Mouse (Mus musculus) lung, embryonic 15.5 days (tissue): ENCODE measurements around the gene Ythdf2. TPM values are rescaled to one million over a fixed set of nuclear protein-coding genes. Genes with fewer than 3 reads are reported as not detected.

ENCODE experiments used
- ATAC-seq: fragments of 200-750 bp; cut with Nextera tagmentation; 2 replicates; pipeline ENCODE4 v1.8.0; 2017; ENCODE audit warnings: moderate number of reproducible peaks, borderline replicate concordance; ENCODE audit not compliant: low FRiP score, low TSS enrichment; ENCODE audit errors: extremely low read depth
- H3K27ac ChIP-seq: fragments of 300-500 bp; sonication (generic); 2 replicates; pipeline ENCODE4 v1.5.1; 2015; ENCODE audit warnings: moderate library complexity, mild to moderate bottlenecking, inconsistent platforms
- H3K27me3 ChIP-seq: fragments of 300-500 bp; sonication (generic); 2 replicates; pipeline ENCODE4 v1.6.1; 2015; ENCODE audit warnings: inconsistent platforms
- H3K36me3 ChIP-seq: fragments of 300-500 bp; sonication (generic); 2 replicates; pipeline ENCODE4 v1.6.1; 2015; ENCODE audit warnings: inconsistent platforms
- H3K4me1 ChIP-seq: fragments of 300-500 bp; sonication (generic); 2 replicates; pipeline ENCODE4 v1.6.1; 2015; ENCODE audit warnings: inconsistent platforms
- H3K4me2 ChIP-seq: fragments of 300-500 bp; sonication (generic); 2 replicates; pipeline ENCODE4 v1.6.1; 2015; ENCODE audit warnings: inconsistent platforms, mild to moderate bottlenecking, moderate library complexity
- H3K4me3 ChIP-seq: fragments of 300-500 bp; sonication (generic); 2 replicates; pipeline ENCODE4 v1.5.1; 2015; ENCODE audit warnings: mild to moderate bottlenecking, inconsistent platforms
- H3K9ac ChIP-seq: fragments of 300-500 bp; sonication (generic); 2 replicates; pipeline ENCODE4 v1.6.1; 2015; ENCODE audit warnings: inconsistent platforms
- H3K9me3 ChIP-seq: fragments of 300-500 bp; sonication (generic); 2 replicates; pipeline ENCODE4 v1.6.1; 2016; ENCODE audit warnings: inconsistent platforms
- WGBS: fragments of 180-500 bp; shearing (Covaris S2); methylation state at CpG from one replicate; pipeline ENCODE4 v1.1.7; 2015; 5-methylcytosine and 5-hydroxymethylcytosine counted together
- polyA plus RNA-seq: library from polyadenylated mRNA; unstranded; fragments of >200 nt; fragmentation: Nextera tagmentation; extraction: Ambion mirVana; gene quantifications from 2 replicates; pipeline ENCODE4 v1.2.1, GENCODE M21; 2015

The Ythdf2 gene
- polyA plus RNA-seq, 1 experiment from 2014 or later = 109 TPM

DNA sequence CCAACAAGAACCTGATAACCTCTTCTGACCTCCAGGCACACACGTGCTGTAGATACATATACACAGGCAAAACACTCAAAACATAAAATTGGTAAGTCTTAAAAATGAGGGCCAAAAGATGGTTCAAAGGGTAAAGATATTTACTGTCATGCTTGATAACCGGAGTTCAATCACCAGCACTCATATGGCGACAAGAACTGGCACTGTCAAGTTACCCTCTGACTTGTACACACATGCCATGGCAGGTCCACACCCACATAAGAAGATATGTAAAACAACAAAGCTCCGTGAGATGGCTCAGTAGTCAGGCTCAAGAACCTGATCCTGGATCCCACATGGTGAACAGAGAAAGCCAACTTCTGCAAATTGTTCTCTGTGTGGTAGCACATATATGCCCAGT is 4.8 kb downstream of the Ythdf2 start:
- no peak overlapping the region for H3K4me2 ChIP-seq
- no peak overlapping the region for H3K27ac ChIP-seq
- H3K9me3 ChIP-seq = no peaks in the 10 kb centered on the region
- H3K36me3 ChIP-seq = peaks cover 60% of the 10 kb centered on the region
- 76% methylated on average over 4 of the region's 4 CpGs for WGBS
- H3K4me1 ChIP-seq = peaks cover 25% of the 10 kb centered on the region
- no peak overlapping the region for H3K9ac ChIP-seq
- H3K4me3 ChIP-seq = no peak overlapping the region
- no peak for ATAC-seq
- no peaks in the 10 kb centered on the region for H3K27me3 ChIP-seq

GRCm38 (mm10) chr4:132198771-132199170 is 13.3 kb downstream of the Ythdf2 start:
- Histone ChIP-seq H3K27me3 (no peaks in the 10 kb centered on the region), H3K9ac (no peak overlapping the region), H3K4me3 (no peak overlapping the region), H3K4me2 (no peak overlapping the region), H3K4me1 (0 out of 2 replicates have a peak, but pooled peaks cover 14% of the 10 kb centered on the region), H3K36me3 (peaks cover 39% of the 10 kb centered on the region), H3K9me3 (no peaks in the 10 kb centered on the region), H3K27ac (no peak overlapping the region)
- ATAC-seq = no peak

DNA sequence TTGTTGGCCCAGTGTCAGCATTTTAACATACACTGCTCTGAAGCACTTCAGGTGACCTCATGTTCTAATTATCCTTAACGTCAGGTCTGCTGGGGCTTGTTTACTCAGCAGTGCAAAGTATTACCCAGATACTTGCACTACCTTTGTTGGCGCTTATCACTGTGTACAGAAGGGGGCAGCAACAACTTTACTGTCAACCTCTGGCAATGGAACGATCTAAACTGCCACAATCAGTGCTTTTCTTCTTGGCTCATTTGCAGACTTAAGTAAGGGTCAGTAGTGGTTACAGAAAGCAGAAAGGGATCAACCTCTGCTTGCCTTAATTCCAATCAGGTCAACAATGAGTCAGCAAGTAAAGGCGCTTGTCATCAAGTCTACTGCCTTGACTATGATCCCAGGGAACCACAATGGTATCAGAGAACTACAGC is 13.8 kb downstream of the Ythdf2 start:
- Histone ChIP-seq H3K9me3 (no peaks in the 10 kb centered on the region), H3K9ac (no peak overlapping the region), H3K4me3 (no peak overlapping the region), H3K4me2 (no peak overlapping the region), H3K27me3 (no peaks in the 10 kb centered on the region), H3K36me3 (peaks cover 34% of the 10 kb centered on the region), H3K4me1 (0 out of 2 replicates have a peak, but pooled peaks cover 14% of the 10 kb centered on the region), H3K27ac (no peak overlapping the region)
- no peak for ATAC-seq
- WGBS = 38% methylated on average over 4 of the region's 4 CpGs

GRCm38 (mm10) chr4:132194975-132195374 is 17.1 kb downstream of the Ythdf2 start:
- peaks cover 28% of the 10 kb centered on the region for H3K36me3 ChIP-seq
- H3K4me2 ChIP-seq = no peak overlapping the region
- ATAC-seq = no peak

GRCm38 (mm10) chr4:132194373-132194772 is 17.7 kb downstream of the Ythdf2 start:
- Histone ChIP-seq H3K9ac (no peak overlapping the region), H3K4me1 (0 out of 2 replicates have a peak, but pooled peaks cover 3% of the 10 kb centered on the region), H3K27ac (no peak overlapping the region), H3K27me3 (no peaks in the 10 kb centered on the region), H3K4me3 (no peak overlapping the region), H3K36me3 (peaks cover 28% of the 10 kb centered on the region), H3K4me2 (no peak overlapping the region), H3K9me3 (no peaks in the 10 kb centered on the region)
- WGBS = 93% methylated on average over 6 of the region's 6 CpGs
- ATAC-seq = no peak

More at GRCm38 (mm10) chr4:132194975-132195374, 17.1 kb downstream of the Ythdf2 start:
- Histone ChIP-seq H3K9ac (no peak overlapping the region), H3K4me3 (no peak overlapping the region), H3K27ac (no peak overlapping the region), H3K9me3 (no peaks in the 10 kb centered on the region), H3K4me1 (0 out of 2 replicates have a peak, but pooled peaks cover 8% of the 10 kb centered on the region), H3K27me3 (no peaks in the 10 kb centered on the region)
- 83% methylated on average over 3 of the region's 3 CpGs for WGBS

DNA sequence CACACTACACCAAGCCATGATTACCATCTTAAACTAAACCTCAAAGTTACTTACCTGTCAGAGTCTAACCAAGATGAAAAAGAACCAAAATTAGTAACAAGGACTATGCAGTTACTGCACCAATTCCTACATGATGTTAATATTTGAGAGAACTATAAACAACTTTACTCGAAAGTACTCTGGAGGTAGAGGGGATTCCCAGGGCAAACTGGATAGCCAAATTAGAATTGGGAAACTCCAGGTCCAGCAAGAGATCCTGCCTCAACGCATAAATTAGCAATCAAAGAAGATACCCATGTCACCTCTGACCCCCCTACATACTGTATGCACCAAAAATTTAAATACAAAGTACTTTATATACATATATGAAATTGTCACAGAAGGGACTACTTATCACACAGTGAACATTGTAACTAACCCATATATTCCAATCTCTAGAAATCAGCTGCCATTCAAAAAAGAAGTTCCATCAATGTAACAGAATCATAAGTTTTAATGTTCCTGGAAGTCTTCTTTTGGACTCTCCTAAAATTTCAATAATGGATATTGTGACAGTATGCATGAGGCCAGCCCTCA is 24.2 kb downstream of the Ythdf2 start:
- no peak overlapping the region for H3K27ac ChIP-seq
- H3K9ac ChIP-seq = no peak overlapping the region
- WGBS = 84% methylated on average over 2 of the region's 2 CpGs
- H3K27me3 ChIP-seq = no peaks in the 10 kb centered on the region
- H3K4me3 ChIP-seq = no peak overlapping the region
- no peaks in the 10 kb centered on the region for H3K4me1 ChIP-seq
- peaks cover 52% of the 10 kb centered on the region for H3K36me3 ChIP-seq
- H3K4me2 ChIP-seq = no peak overlapping the region
- ATAC-seq = no peak
- no peaks in the 10 kb centered on the region for H3K9me3 ChIP-seq

GRCm38 (mm10) chr4:132183162-132183561 is 28.9 kb downstream of the Ythdf2 start:
- Histone ChIP-seq H3K4me3 (no peak overlapping the region), H3K27me3 (no peaks in the 10 kb centered on the region), H3K36me3 (peaks cover 37% of the 10 kb centered on the region), H3K4me1 (peaks cover 5% of the 10 kb centered on the region; the same call in 1 of the 2 replicates), H3K9ac (no peak overlapping the region), H3K4me2 (no peak overlapping the region), H3K27ac (no peak overlapping the region), H3K9me3 (no peaks in the 10 kb centered on the region)
- WGBS = 83% methylated on average over 3 of the region's 3 CpGs
- no peak for ATAC-seq

DNA sequence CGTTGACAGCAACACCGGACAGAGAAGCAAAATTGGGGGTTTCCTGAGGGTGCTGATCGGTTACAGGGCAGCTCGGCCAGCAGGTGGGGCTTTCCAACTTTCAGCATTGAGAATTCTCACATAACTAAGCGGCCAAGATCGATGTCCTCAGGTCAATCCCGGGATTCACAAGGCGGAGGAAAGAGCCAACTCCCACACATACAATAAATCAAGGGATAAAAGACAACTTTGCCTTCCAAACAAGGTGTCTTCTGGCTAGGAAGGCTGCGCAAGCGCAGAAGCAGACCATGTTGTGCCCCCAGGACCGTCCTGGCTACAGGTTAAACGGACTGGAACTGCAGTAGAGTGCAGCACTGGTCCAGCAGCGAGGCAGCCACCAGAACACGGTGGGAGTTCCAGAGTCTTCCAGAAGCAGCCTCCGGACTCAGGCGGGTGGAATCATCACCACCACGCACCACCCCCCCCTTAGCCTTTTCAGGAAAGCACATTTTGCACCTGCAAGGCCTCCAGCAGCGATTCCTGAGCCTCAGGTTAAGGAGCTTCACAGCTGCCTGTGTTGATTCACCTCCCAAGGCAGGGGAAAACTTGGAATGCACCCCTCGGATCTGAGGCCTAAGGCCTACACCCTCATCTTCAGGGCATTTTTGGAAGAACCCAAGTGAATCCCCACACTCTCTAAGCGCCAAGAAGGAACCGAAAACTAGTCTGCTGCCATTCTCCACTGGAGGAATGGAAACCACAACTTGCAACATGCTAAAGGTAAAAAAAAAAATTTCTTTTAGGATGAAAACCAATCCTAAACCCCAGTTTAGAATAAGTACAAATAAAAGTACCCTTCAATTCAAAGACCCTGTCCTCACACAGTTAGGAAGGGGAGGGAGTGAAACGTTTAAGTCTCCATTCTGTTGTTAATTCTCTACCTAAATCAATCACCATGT is 30.1 kb downstream of the Ythdf2 start:
- WGBS = 61% methylated on average over 22 of the region's 22 CpGs

GRCm38 (mm10) chr4:132180710-132181109 is 31.4 kb downstream of the Ythdf2 start:
- Histone ChIP-seq H3K9me3 (no peaks in the 10 kb centered on the region), H3K27me3 (no peaks in the 10 kb centered on the region), H3K27ac (no peak overlapping the region), H3K4me2 (no peak overlapping the region), H3K9ac (no peak overlapping the region), H3K4me1 (peaks cover 5% of the 10 kb centered on the region; the same call in 1 of the 2 replicates), H3K36me3 (peaks cover 30% of the 10 kb centered on the region), H3K4me3 (no peak overlapping the region)
- ATAC-seq = no peak
- 63% methylated on average over 9 of the region's 9 CpGs for WGBS

More for the DNA sequence above, 30.1 kb downstream of the Ythdf2 start:
- H3K4me3 ChIP-seq = no peak overlapping the region
- peaks cover 5% of the 10 kb centered on the region; the same call in 1 of the 2 replicates for H3K4me1 ChIP-seq
- no peaks in the 10 kb centered on the region for H3K27me3 ChIP-seq
- ATAC-seq = no peak
- no peak overlapping the region for H3K27ac ChIP-seq
- no peaks in the 10 kb centered on the region for H3K9me3 ChIP-seq
- peaks cover 33% of the 10 kb centered on the region for H3K36me3 ChIP-seq
- H3K9ac ChIP-seq = no peak overlapping the region
- no peak overlapping the region for H3K4me2 ChIP-seq

- H3K4me2 ChIP-seq = no peak overlapping the region
- H3K4me1 ChIP-seq = peaks cover 5% of the 10 kb centered on the region; the same call in 1 of the 2 replicates
- WGBS = 7% methylated on average over 10 of the region's 10 CpGs
- H3K27ac ChIP-seq = no peak overlapping the region
- ATAC-seq = peak; percentile 74; the same call in 1 of the 2 replicates
- no peak overlapping the region for H3K9ac ChIP-seq
- no peaks in the 10 kb centered on the region for H3K27me3 ChIP-seq
- H3K4me3 ChIP-seq = no peak overlapping the region
- peaks cover 13% of the 10 kb centered on the region; the same call in 1 of the 2 replicates for H3K36me3 ChIP-seq
- H3K9me3 ChIP-seq = no peaks in the 10 kb centered on the region
Measured at GRCm38 (mm10) chr4:132178630-132179059, 33.5 kb downstream of the Ythdf2 start.

- 0 out of 2 replicates have a peak, but pooled peaks cover 4% of the 10 kb centered on the region for H3K36me3 ChIP-seq
- ATAC-seq = no peak
- no peak overlapping the region for H3K4me3 ChIP-seq
- H3K4me2 ChIP-seq = no peak overlapping the region
- no peaks in the 10 kb centered on the region for H3K9me3 ChIP-seq
- H3K27me3 ChIP-seq = no peaks in the 10 kb centered on the region
- no peak overlapping the region for H3K9ac ChIP-seq
- no peak overlapping the region for H3K27ac ChIP-seq
- peaks cover 5% of the 10 kb centered on the region; the same call in 1 of the 2 replicates for H3K4me1 ChIP-seq
- 38% methylated on average over 10 of the region's 10 CpGs for WGBS
Measured at GRCm38 (mm10) chr4:132176474-132176873, 35.6 kb downstream of the Ythdf2 start.

- no peak for ATAC-seq
- Histone ChIP-seq H3K4me2 (no peak overlapping the region), H3K9me3 (no peaks in the 10 kb centered on the region), H3K9ac (no peak overlapping the region), H3K4me1 (no peaks in the 10 kb centered on the region), H3K36me3 (no peaks in the 10 kb centered on the region), H3K27me3 (no peaks in the 10 kb centered on the region), H3K4me3 (no peak overlapping the region), H3K27ac (no peak overlapping the region)
- WGBS = 37% methylated on average over 7 of the region's 7 CpGs
Measured at GRCm38 (mm10) chr4:132170891-132171290, 41.2 kb downstream of the Ythdf2 start.
